Mouse (Mus musculus) limb, embryonic 14.5 days (tissue): ENCODE measurements at regions not wholly inside any gene's neighbourhood (a gene's known extent, or its start where the extent isn't known, plus 50 kb on each side); places are given as distances from the start of the nearest gene placed in this dataset.
A peak's percentile ranks its signal among the peaks of the same experiment; 100 is the strongest.

Experiments used
- ATAC-seq: fragments of 200-750 bp; cut with Nextera tagmentation; 2 replicates; pipeline ENCODE4 v1.8.0; 2017; ENCODE audit warnings: low read depth, moderate number of reproducible peaks, moderate TSS enrichment; ENCODE audit not compliant: low FRiP score
- DNase-seq: peaks from one replicate; pipeline ENCODE4 v3.0.0-alpha.2; 2015; ENCODE audit warnings: low spot score
- H3K27ac ChIP-seq: fragments of 300-500 bp; sonication (generic); replicated peaks from 2 replicates; pipeline ENCODE4 v1.5.1; 2014; ENCODE audit warnings: low read depth, mild to moderate bottlenecking, low read length, moderate library complexity, mixed read lengths
- H3K27me3 ChIP-seq: fragments of 300-500 bp; sonication (generic); 2 replicates; pipeline ENCODE4 v1.6.1; 2014; ENCODE audit warnings: low read length, mixed read lengths; ENCODE audit not compliant: control insufficient read depth, insufficient read depth
- H3K36me3 ChIP-seq: fragments of 300-500 bp; sonication (generic); 2 replicates; pipeline ENCODE4 v1.6.1; 2014; ENCODE audit warnings: mild to moderate bottlenecking, low read length, moderate library complexity, mixed read lengths; ENCODE audit not compliant: control insufficient read depth, insufficient read depth
- H3K4me1 ChIP-seq: fragments of 300-500 bp; sonication (generic); 2 replicates; pipeline ENCODE4 v1.6.1; 2014; ENCODE audit warnings: antibody characterized with exemption, low read length, mixed read lengths; ENCODE audit not compliant: control insufficient read depth, insufficient read depth
- H3K4me2 ChIP-seq: fragments of 300-500 bp; sonication (generic); replicated peaks from 2 replicates; pipeline ENCODE4 v1.6.1; 2014; ENCODE audit warnings: low read depth, mild to moderate bottlenecking, low read length, moderate library complexity; ENCODE audit not compliant: severe bottlenecking
- H3K4me3 ChIP-seq: fragments of 300-500 bp; sonication (generic); replicated peaks from 2 replicates; pipeline ENCODE4 v1.5.1; 2014; ENCODE audit warnings: low read length
- H3K9ac ChIP-seq: fragments of 300-500 bp; sonication (generic); 2 replicates; pipeline ENCODE4 v1.6.1; 2014; ENCODE audit warnings: mild to moderate bottlenecking, low read depth, low read length, moderate library complexity; ENCODE audit not compliant: severe bottlenecking
- H3K9me3 ChIP-seq: fragments of 300-500 bp; sonication (generic); 2 replicates; pipeline ENCODE4 v1.6.1; 2016; ENCODE audit warnings: low read length; ENCODE audit not compliant: control insufficient read depth
- POLR2A ChIP-seq: fragments of 200-500 bp; IDR thresholded peaks from 2 replicates; pipeline ENCODE4 v1.8.0; 2012; ENCODE audit warnings: inconsistent platforms, mild to moderate bottlenecking, moderate library complexity, borderline replicate concordance; ENCODE audit not compliant: insufficient read depth, insufficient read length; ENCODE audit errors: extremely low read depth
- WGBS: fragments of 180-500 bp; shearing (Covaris S2); extraction: QIAGEN DNeasy Blood & Tissue Kit; methylation state at CpG from one replicate; pipeline ENCODE4 v1.1.7; 2014; 5-methylcytosine and 5-hydroxymethylcytosine counted together

GRCm38 (mm10) chr3:60407426-60407825 lies 65.2 kb upstream of the Mbnl1 start:
- no peaks in the 10 kb centered on the region for H3K9me3 ChIP-seq
- DNase-seq: no peak
- no peaks in the 10 kb centered on the region for H3K36me3 ChIP-seq
- TF ChIP-seq POLR2A: no peak
- WGBS: 54% methylated on average over 2 of the region's 2 CpGs
- no peak for ATAC-seq
- no peaks in the 10 kb centered on the region for H3K27me3 ChIP-seq
- H3K9ac ChIP-seq: no peak overlapping the region
- H3K27ac ChIP-seq: no peak overlapping the region
- H3K4me1 ChIP-seq: peaks cover 10% of the 10 kb centered on the region; the same call in 1 of the 2 replicates
- no peak overlapping the region for H3K4me3 ChIP-seq
- no peak overlapping the region for H3K4me2 ChIP-seq

- WGBS: 89% methylated on average over 1 of the region's 1 CpGs
- Histone ChIP-seq H3K9me3 (no peaks in the 10 kb centered on the region), H3K4me1 (peaks cover 10% of the 10 kb centered on the region; the same call in 1 of the 2 replicates), H3K27ac (no peak overlapping the region), H3K9ac (no peak overlapping the region), H3K4me2 (no peak overlapping the region), H3K36me3 (no peaks in the 10 kb centered on the region), H3K4me3 (no peak overlapping the region), H3K27me3 (no peaks in the 10 kb centered on the region)
- no peak for TF ChIP-seq POLR2A
- DNase-seq (no peak), ATAC-seq (no peak)
Observed at GRCm38 (mm10) chr3:60407906-60408305, 64.7 kb upstream of the Mbnl1 start.

GRCm38 (mm10) chr3:60408553-60409282 lies 63.9 kb upstream of the Mbnl1 start:
- H3K4me1 ChIP-seq: peaks cover 10% of the 10 kb centered on the region; the same call in 1 of the 2 replicates
- H3K27me3 ChIP-seq: no peaks in the 10 kb centered on the region
- H3K27ac ChIP-seq: peak overlapping the region; percentile 79
- H3K9me3 ChIP-seq: no peaks in the 10 kb centered on the region
- peak overlapping the region; percentile 31; the same call in 1 of the 2 replicates for H3K9ac ChIP-seq
- ATAC-seq (peak; percentile 37; the same call in 1 of the 2 replicates), DNase-seq (peak; percentile 54)
- peak overlapping the region; percentile 17 for H3K4me3 ChIP-seq
- no peak for TF ChIP-seq POLR2A
- WGBS: 29% methylated on average over 7 of the region's 7 CpGs
- H3K4me2 ChIP-seq: peak overlapping the region; percentile 36
- H3K36me3 ChIP-seq: no peaks in the 10 kb centered on the region

GRCm38 (mm10) chr3:60409283-60409633 lies 63.4 kb upstream of the Mbnl1 start:
- H3K9ac ChIP-seq: 0 out of 2 replicates have a peak overlapping the region, but pooled peaks have one; percentile 31
- H3K4me3 ChIP-seq: no peak overlapping the region; the same call in 1 of the 2 replicates
- peaks cover 10% of the 10 kb centered on the region; the same call in 1 of the 2 replicates for H3K4me1 ChIP-seq
- DNase-seq: peak; percentile 14
- no peaks in the 10 kb centered on the region for H3K9me3 ChIP-seq
- H3K36me3 ChIP-seq: no peaks in the 10 kb centered on the region
- no peak for TF ChIP-seq POLR2A
- H3K27me3 ChIP-seq: no peaks in the 10 kb centered on the region
- H3K27ac ChIP-seq: peak overlapping the region; percentile 79; the same call in 1 of the 2 replicates
- H3K4me2 ChIP-seq: peak overlapping the region; percentile 36; the same call in 1 of the 2 replicates
- ATAC-seq: no peak

GRCm38 (mm10) chr3:60411746-60412145 lies 60.9 kb upstream of the Mbnl1 start:
- Histone ChIP-seq H3K9ac (no peak overlapping the region), H3K4me1 (peaks cover 10% of the 10 kb centered on the region; the same call in 1 of the 2 replicates), H3K4me3 (no peak overlapping the region), H3K4me2 (no peak overlapping the region), H3K27ac (no peak overlapping the region), H3K9me3 (no peaks in the 10 kb centered on the region), H3K27me3 (no peaks in the 10 kb centered on the region), H3K36me3 (no peaks in the 10 kb centered on the region)
- no peak for ATAC-seq
- no peak for TF ChIP-seq POLR2A
- WGBS: 50% methylated on average over 1 of the region's 1 CpGs
- no peak for DNase-seq
